Mouse (Mus musculus) lung, postnatal 0 days (tissue): ENCODE measurements around the gene Hes2. TPM values are rescaled to one million over a fixed set of nuclear protein-coding genes. Genes with fewer than 3 reads are reported as not detected.
A peak's percentile ranks its signal among the peaks of the same experiment; 100 is the strongest.

ENCODE experiments used
- ATAC-seq: fragments of 200-750 bp; cut with Nextera tagmentation; 2 replicates; pipeline ENCODE4 v1.8.0; 2017; ENCODE audit warnings: moderate library complexity
- DNase-seq: peaks from one replicate; pipeline ENCODE4 v3.0.0-alpha.2; 2016; ENCODE audit warnings: low spot score
- H3K27ac ChIP-seq: fragments of 300-500 bp; sonication (generic); 2 replicates; pipeline ENCODE4 v1.5.1; 2014; ENCODE audit warnings: antibody characterized with exemption, mild to moderate bottlenecking, low read length, mixed read lengths
- H3K27me3 ChIP-seq: fragments of 300-500 bp; sonication (generic); replicated peaks from 2 replicates; pipeline ENCODE4 v1.6.1; 2014; ENCODE audit warnings: low read length, mixed read lengths; ENCODE audit not compliant: insufficient read depth
- H3K36me3 ChIP-seq: fragments of 300-500 bp; sonication (generic); 2 replicates; pipeline ENCODE4 v1.6.1; 2014; ENCODE audit warnings: low read length, mixed read lengths; ENCODE audit not compliant: insufficient read depth
- H3K4me1 ChIP-seq: fragments of 300-500 bp; sonication (generic); 2 replicates; pipeline ENCODE4 v1.6.1; 2014; ENCODE audit warnings: antibody characterized with exemption, low read depth, low read length, mixed read lengths; ENCODE audit not compliant: insufficient read depth
- H3K4me2 ChIP-seq: fragments of 300-500 bp; sonication (generic); replicated peaks from 2 replicates; pipeline ENCODE4 v1.6.1; 2014; ENCODE audit warnings: low read depth, mild to moderate bottlenecking, low read length, moderate library complexity, mixed read lengths
- H3K4me3 ChIP-seq: fragments of 300-500 bp; sonication (generic); 2 replicates; pipeline ENCODE4 v1.5.1; 2014; ENCODE audit warnings: low read depth, low read length
- H3K9ac ChIP-seq: fragments of 300-500 bp; sonication (generic); replicated peaks from 2 replicates; pipeline ENCODE4 v1.6.1; 2014; ENCODE audit warnings: low read depth, mild to moderate bottlenecking
- H3K9me3 ChIP-seq: fragments of 300-500 bp; sonication (generic); 2 replicates; pipeline ENCODE4 v1.6.1; 2016; ENCODE audit warnings: low read length, mixed read lengths
- CTCF ChIP-seq: IDR thresholded peaks from 2 replicates; pipeline ENCODE4 v1.5.1; 2016; ENCODE audit warnings: antibody characterized with exemption, mild to moderate bottlenecking
- EP300 ChIP-seq: IDR thresholded peaks from 2 replicates; pipeline ENCODE4 v1.6.1; 2016; ENCODE audit warnings: antibody characterized with exemption, mild to moderate bottlenecking, control low read depth
- WGBS: fragments of 180-500 bp; shearing (Covaris S2); extraction: QIAGEN DNeasy Blood & Tissue Kit; methylation state at CpG from one replicate; pipeline ENCODE4 v1.1.7; 2014; 5-methylcytosine and 5-hydroxymethylcytosine counted together
- polyA plus RNA-seq: library from polyadenylated mRNA; unstranded; fragments of >200 nt; fragmentation: Nextera tagmentation; extraction: Ambion mirVana; gene quantifications from 2 replicates; pipeline ENCODE4 v1.2.1, GENCODE M21; 2015

Hes2 gene
- polyA plus RNA-seq, 1 experiment from 2014 or later: 0.26 TPM

GRCm38 (mm10) chr4:152117538-152117937, 41.1 kb upstream of the Hes2 start:
- H3K4me2 ChIP-seq: no peak overlapping the region
- H3K36me3 ChIP-seq: peaks cover 8% of the 10 kb centered on the region; the same call in 1 of the 2 replicates
- H3K27me3 ChIP-seq: peaks cover 20% of the 10 kb centered on the region
- no peaks in the 10 kb centered on the region for H3K9me3 ChIP-seq
- H3K27ac ChIP-seq: no peak overlapping the region
- DNase-seq (no peak), ATAC-seq (no peak)
- WGBS: 55% methylated on average over 9 of the region's 9 CpGs
- H3K9ac ChIP-seq: no peak overlapping the region
- peaks cover 26% of the 10 kb centered on the region for H3K4me1 ChIP-seq
- no peak for TF ChIP-seq EP300
- no peak for TF ChIP-seq CTCF
- no peak overlapping the region for H3K4me3 ChIP-seq

- ATAC-seq: peak; percentile 25
- Histone ChIP-seq H3K36me3 (0 out of 2 replicates have a peak, but pooled peaks cover 5% of the 10 kb centered on the region), H3K9me3 (no peaks in the 10 kb centered on the region), H3K27ac (no peak overlapping the region), H3K4me1 (peaks cover 26% of the 10 kb centered on the region), H3K27me3 (peaks cover 30% of the 10 kb centered on the region), H3K4me3 (0 out of 2 replicates have a peak overlapping the region, but pooled peaks have one; percentile 2), H3K9ac (no peak overlapping the region), H3K4me2 (no peak overlapping the region)
- 14% methylated on average over 39 of the region's 39 CpGs for WGBS
- peak; percentile 80 for TF ChIP-seq CTCF
- no peak for TF ChIP-seq EP300
- peak; percentile 65 for DNase-seq
These were observed 39.0 kb upstream of the Hes2 start for GRCm38 (mm10) chr4:152119396-152120292.

- H3K4me3 ChIP-seq: 0 out of 2 replicates have a peak overlapping the region, but pooled peaks have one; percentile 8
- no peak overlapping the region for H3K27ac ChIP-seq
- DNase-seq (peak; percentile 55), ATAC-seq (no peak)
- WGBS: 6% methylated on average over 30 of the region's 31 CpGs
- no peak for TF ChIP-seq EP300
- no peak for TF ChIP-seq CTCF
- H3K27me3 ChIP-seq: peaks cover 38% of the 10 kb centered on the region
- no peaks in the 10 kb centered on the region for H3K36me3 ChIP-seq
- H3K4me2 ChIP-seq: peak overlapping the region; percentile 43
- H3K9me3 ChIP-seq: no peaks in the 10 kb centered on the region
- peaks cover 22% of the 10 kb centered on the region for H3K4me1 ChIP-seq
- H3K9ac ChIP-seq: no peak overlapping the region
These were observed 38.1 kb upstream of the Hes2 start for GRCm38 (mm10) chr4:152120311-152121182.

DNA sequence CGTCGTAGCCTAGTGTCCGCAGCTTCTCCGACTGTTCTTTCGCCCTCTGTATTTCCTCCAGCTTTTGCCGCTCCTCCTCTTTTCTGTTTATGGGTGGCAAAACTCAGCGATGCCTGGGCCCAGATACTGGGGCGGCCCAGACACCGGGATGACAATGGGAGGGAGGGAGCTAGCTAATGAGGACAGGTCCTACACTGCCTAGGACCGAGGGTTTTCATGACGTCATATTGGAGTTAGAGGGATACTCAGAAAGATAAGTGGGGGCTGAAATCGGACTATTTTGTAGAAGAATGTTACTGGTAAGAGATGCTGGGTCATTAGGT, 37.5 kb upstream of the Hes2 start:
- Histone ChIP-seq H3K27me3 (peaks cover 44% of the 10 kb centered on the region), H3K27ac (no peak overlapping the region), H3K9ac (no peak overlapping the region), H3K36me3 (no peaks in the 10 kb centered on the region), H3K4me2 (peak overlapping the region; percentile 43; the same call in 1 of the 2 replicates), H3K9me3 (no peaks in the 10 kb centered on the region), H3K4me3 (0 out of 2 replicates have a peak overlapping the region, but pooled peaks have one; percentile 8), H3K4me1 (peaks cover 17% of the 10 kb centered on the region)
- TF ChIP-seq CTCF (no peak), EP300 (no peak)
- no peak for DNase-seq
- WGBS: 2% methylated on average over 12 of the region's 12 CpGs
- ATAC-seq: no peak

DNA sequence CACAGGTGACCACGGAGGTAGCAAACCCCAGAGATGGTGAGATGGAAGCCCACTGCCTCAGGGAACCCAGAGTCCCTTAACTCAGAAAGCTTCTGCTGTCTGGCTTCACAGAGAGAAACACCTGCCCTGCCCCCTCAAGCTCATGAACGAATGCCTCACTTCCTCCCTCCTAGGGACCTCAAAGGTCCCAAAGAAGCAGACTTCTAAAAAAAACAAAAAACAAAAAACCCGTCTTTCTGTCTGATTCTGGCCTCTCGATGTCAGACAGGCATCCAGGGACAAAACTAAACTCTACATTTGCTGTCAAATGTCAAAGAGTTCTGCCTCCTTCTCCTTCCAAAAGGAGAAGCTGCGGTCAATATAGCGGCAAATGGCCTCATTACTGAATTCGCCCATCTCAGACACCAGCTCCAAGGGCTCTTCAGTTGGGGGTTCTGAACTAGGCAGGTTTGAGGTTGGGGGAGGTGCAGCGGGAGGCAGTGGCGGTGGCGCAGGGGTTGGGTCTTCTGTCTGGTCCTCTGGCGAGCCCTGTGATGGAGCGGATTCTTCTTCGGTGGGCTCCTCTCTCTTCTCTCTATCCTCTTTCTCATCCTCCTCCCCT, 34.2 kb upstream of the Hes2 start:
- H3K4me1 ChIP-seq: peaks cover 14% of the 10 kb centered on the region

More for the DNA sequence above, 34.2 kb upstream of the Hes2 start:
- Histone ChIP-seq H3K27ac (no peak overlapping the region), H3K9ac (no peak overlapping the region), H3K4me3 (no peak overlapping the region), H3K27me3 (peaks cover 65% of the 10 kb centered on the region), H3K9me3 (no peaks in the 10 kb centered on the region), H3K36me3 (no peaks in the 10 kb centered on the region), H3K4me2 (no peak overlapping the region)
- 37% methylated on average over 13 of the region's 13 CpGs for WGBS
- TF ChIP-seq CTCF (no peak), EP300 (no peak)
- DNase-seq (no peak), ATAC-seq (no peak)
